Mouse (Mus musculus) lung, adult 2 months (tissue): ENCODE measurements around the gene Acaa1a.

Source experiments
- CTCF ChIP-seq: fragments of 200-500 bp; IDR thresholded peaks from 2 replicates; pipeline ENCODE4 v1.5.1; 2011; ENCODE audit warnings: mild to moderate bottlenecking, low read length, control low read depth; ENCODE audit not compliant: insufficient read depth
- POLR2A ChIP-seq: fragments of 200-500 bp; IDR thresholded peaks from 2 replicates; pipeline ENCODE4 v1.6.1; 2011; ENCODE audit warnings: low read depth, mild to moderate bottlenecking, control low read depth, low read length, borderline replicate concordance; ENCODE audit errors: extremely low read depth

- no peak for TF ChIP-seq CTCF
- no peak for TF ChIP-seq POLR2A
Measured at GRCm38 (mm10) chr9:119388956-119389355, 49.5 kb downstream of the Acaa1a start.
